Mouse (Mus musculus): ENCODE data around the gene Usp17ld. TPM values are rescaled to one million over a fixed set of nuclear protein-coding genes. Genes with fewer than 3 reads are reported as not detected.
"Not testable (repeated sequence)": the region's sequence is repeated elsewhere in the genome, so short reads cannot be mapped to it uniquely, and the experiment has no call there.

Usp17ld gene
- polyA plus RNA-seq (2012; rRNA removed), result not detected in 2 replicates

DNA sequence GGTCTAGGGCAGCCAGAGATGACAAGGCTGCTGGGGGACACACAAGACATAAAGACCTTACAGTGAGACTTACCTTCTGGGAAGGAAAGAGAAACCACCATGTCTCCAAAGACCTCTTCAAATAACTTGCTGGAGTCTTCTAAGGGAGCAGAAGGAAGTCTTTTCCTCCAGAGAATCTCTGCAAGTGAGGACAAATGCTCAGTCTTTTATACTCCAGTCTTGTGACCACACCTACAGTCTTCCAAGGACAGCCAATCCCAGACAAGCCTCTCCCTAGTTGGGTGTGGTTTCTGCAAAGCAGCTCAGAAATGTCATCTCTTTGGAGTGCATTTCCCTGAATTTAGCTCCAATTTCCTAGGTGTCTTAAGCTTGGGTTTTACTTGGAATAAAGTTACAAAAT, at the start of gene Usp17ld:
Usp17ld (minus strand) TSS at position 101 of the 400 bp plus-strand sequence.
- DNase-seq (ENCODE audit: low read depth, low spot score), result not testable (repeated sequence)

DNA sequence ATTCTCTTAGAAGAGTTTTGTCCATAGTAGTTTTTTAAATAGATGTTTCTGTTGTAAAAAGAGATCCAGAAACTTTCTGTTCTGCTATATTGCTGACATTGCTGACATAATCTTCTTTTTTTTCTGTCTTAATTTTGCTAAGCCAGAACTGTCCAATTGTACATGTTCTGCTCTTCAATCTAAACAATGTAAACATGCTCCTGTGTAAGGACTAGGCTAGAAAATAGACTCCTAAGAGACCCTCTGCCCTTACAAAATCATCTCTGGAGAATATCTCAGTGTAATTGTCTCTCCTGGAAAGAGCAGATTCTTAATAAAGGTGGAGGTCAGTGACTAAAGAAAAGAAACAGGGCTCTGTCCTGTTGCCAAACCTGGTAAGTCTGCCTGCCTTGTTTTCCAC, 35.6 kb downstream of the Usp17ld start, which contains the start of gene Olfr594:
Olfr594 (plus strand) TSS at position 301 of the 400 bp plus-strand sequence.
- no peak for DNase-seq (ENCODE audit: low read depth, low spot score)

- WGBS, result 72% methylated on average over 5 of the region's 5 CpGs
- DNase-seq (ENCODE audit: low read depth, low spot score), result not testable (repeated sequence)
Measured at GRCm38 (mm10) chr7:103212050-103212449, 40.3 kb downstream of the Usp17ld start.

DNA sequence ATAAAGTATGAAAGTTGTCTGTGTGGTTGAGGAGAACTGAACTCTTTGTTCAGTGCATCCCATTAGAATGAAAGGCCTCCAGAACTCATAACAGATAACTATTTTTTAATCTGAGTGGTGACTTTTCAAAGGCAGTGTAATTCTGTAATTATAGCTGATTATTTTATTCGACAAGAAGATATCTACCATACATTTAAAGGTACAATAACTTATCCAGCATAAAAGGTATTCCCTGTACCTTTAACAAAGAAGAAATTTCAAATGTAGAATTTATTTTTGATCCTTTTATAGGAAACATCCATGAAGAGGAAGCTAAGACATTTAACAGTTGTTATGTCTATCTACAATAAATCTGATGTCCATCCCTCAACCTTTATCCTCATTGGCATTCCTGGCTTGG, 40.7 kb downstream of the Usp17ld start, which contains the start of gene Olfr593:
Olfr593 (plus strand) TSS at position 301 of the 400 bp plus-strand sequence.
- 69% methylated on average over 1 of the region's 1 CpGs for WGBS
- no peak for DNase-seq (ENCODE audit: low read depth, low spot score)

Other genes starting within 250 kb of the Usp17ld start
- gene Olfr582, start 214.5 kb downstream of the Usp17ld start, polyA plus RNA-seq (2012; rRNA removed), result not detected in 2 replicates
- not detected in 2 replicates for gene Olfr583, start 201.2 kb downstream of the Usp17ld start, polyA plus RNA-seq (2012; rRNA removed)
- gene Olfr584, start 170.6 kb downstream of the Usp17ld start, polyA plus RNA-seq (2012; rRNA removed), result not detected in 2 replicates
- not detected in 2 replicates for gene Olfr585, start 154.8 kb downstream of the Usp17ld start, polyA plus RNA-seq (2012; rRNA removed)
- not detected in 2 replicates for gene Olfr586, start 126.9 kb downstream of the Usp17ld start, polyA plus RNA-seq (2012; rRNA removed)
- not detected in 2 replicates for gene Olfr588-ps1, start 111.6 kb downstream of the Usp17ld start, polyA plus RNA-seq (2012; rRNA removed)
- gene Olfr589, start 96.1 kb downstream of the Usp17ld start, polyA plus RNA-seq (2012; rRNA removed), result not detected in 2 replicates
- not detected in 2 replicates for gene Olfr591, start 74.2 kb downstream of the Usp17ld start, polyA plus RNA-seq (2012; rRNA removed)
- gene Olfr592, start 67.7 kb downstream of the Usp17ld start, polyA plus RNA-seq (2012; rRNA removed), result not detected in 2 replicates
- not detected in 2 replicates for gene Olfr593, start 40.6 kb downstream of the Usp17ld start, polyA plus RNA-seq (2012; rRNA removed)
- not detected in 2 replicates for gene Olfr594, start 35.5 kb downstream of the Usp17ld start, polyA plus RNA-seq (2012; rRNA removed)
- not detected in 2 replicates for gene Olfr596, start 53.1 kb upstream of the Usp17ld start, polyA plus RNA-seq (2012; rRNA removed)
- gene Olfr597, start 63.8 kb upstream of the Usp17ld start, polyA plus RNA-seq (2012; rRNA removed), result not detected in 2 replicates
- not detected in 2 replicates for gene Olfr598, start 71.1 kb upstream of the Usp17ld start, polyA plus RNA-seq (2012; rRNA removed)
- not detected in 2 replicates for gene Olfr599, start 83.4 kb upstream of the Usp17ld start, polyA plus RNA-seq (2012; rRNA removed)
- not detected in 2 replicates for gene Olfr600, start 97.2 kb upstream of the Usp17ld start, polyA plus RNA-seq (2012; rRNA removed)
- gene Olfr601, start 110.2 kb upstream of the Usp17ld start, polyA plus RNA-seq (2012; rRNA removed), result not detected in 2 replicates
- not detected in 2 replicates for gene Olfr603, start 133.7 kb upstream of the Usp17ld start, polyA plus RNA-seq (2012; rRNA removed)
- not detected in 2 replicates for gene Usp17lc, start 162.6 kb upstream of the Usp17ld start, polyA plus RNA-seq (2012; rRNA removed)
- not detected in 2 replicates for gene Olfr605, start 192.9 kb upstream of the Usp17ld start, polyA plus RNA-seq (2012; rRNA removed)
- not detected in 2 replicates for gene Olfr606, start 196.5 kb upstream of the Usp17ld start, polyA plus RNA-seq (2012; rRNA removed)
- gene Olfr607, start 211.6 kb upstream of the Usp17ld start, polyA plus RNA-seq (2012; rRNA removed), result not detected in 2 replicates
- not detected in 2 replicates for gene Olfr608, start 217.4 kb upstream of the Usp17ld start, polyA plus RNA-seq (2012; rRNA removed)
- gene Olfr609, start 245.6 kb upstream of the Usp17ld start, polyA plus RNA-seq (2012; rRNA removed), result not detected in 2 replicates

All from large intestine, adult 2 months (tissue).